Mouse (Mus musculus): ENCODE results near the gene Zbed3. TPM values are rescaled to one million over a fixed set of nuclear protein-coding genes. Genes with fewer than 3 reads are reported as not detected.
A peak's percentile ranks its signal among the peaks of the same experiment; 100 is the strongest.

The Zbed3 gene
- 48.6 and 58.7 TPM in 2 replicates for polyA plus RNA-seq (2015; fragmentation: Nextera tagmentation; extraction: Ambion mirVana)

- WGBS: 93% methylated on average over 6 of the region's 6 CpGs
- Histone ChIP-seq H3K4me3 (peak within 1 kb of the TSS; percentile 93), H3K27ac (peak within 1 kb of the TSS; percentile 98), H3K9me3 (replicated peaks) (no peaks in the 10 kb centered on the region), H3K36me3 (no peaks in the 10 kb centered on the region), H3K4me1 (replicated peaks) (peaks cover 22% of the 10 kb centered on the region), H3K9ac (peak within 1 kb of the TSS; percentile 98), H3K4me2 (peak within 1 kb of the TSS; percentile 89), H3K27me3 (no peaks in the 10 kb centered on the region)
- ATAC-seq (replicated peaks; ENCODE audit: insufficient number of reproducible peaks, insufficient read depth, low FRiP score, low read depth): no peak
Observed at GRCm38 (mm10) chr13:95323400-95323799, at the start of gene Zbed3. Zbed3 (plus strand) TSS chr13:95323612.

DNA sequence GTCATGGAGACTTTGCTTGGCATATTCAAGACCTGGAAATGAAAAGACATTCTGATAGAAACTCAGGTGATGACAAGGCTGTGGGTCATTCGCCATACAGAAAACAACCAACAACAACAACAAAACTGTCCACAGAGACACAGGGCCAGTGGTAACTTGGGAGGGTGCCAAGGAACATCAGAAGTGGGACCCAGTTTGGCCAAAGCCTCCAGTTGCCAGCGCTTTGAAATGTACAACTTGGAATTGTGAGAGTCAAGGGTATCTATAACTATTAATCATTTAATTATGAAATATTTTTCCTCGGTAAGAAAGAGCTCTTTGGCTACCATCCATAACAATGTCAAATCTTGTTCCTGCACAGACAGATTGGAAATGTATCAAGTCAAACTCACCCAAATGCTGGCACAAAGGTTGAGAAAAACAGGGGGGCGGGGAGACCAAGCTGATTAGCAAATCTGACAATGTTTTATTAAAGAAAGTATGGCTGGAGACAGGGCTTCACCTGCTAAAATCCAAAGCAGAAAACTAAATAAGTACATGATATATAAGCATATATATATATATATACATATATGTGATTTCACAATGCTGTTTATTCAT is 44.9 kb upstream of the Zbed3 start:
- Histone ChIP-seq H3K9ac (no peak overlapping the region), H3K27ac (no peak overlapping the region), H3K4me1 (replicated peaks) (no peaks in the 10 kb centered on the region), H3K4me2 (no peak overlapping the region), H3K27me3 (no peaks in the 10 kb centered on the region), H3K4me3 (no peak overlapping the region), H3K36me3 (no peaks in the 10 kb centered on the region), H3K9me3 (replicated peaks) (no peaks in the 10 kb centered on the region)
- no peak for ATAC-seq (replicated peaks; ENCODE audit: insufficient number of reproducible peaks, insufficient read depth, low FRiP score, low read depth)
- 78% methylated on average over 4 of the region's 4 CpGs for WGBS

GRCm38 (mm10) chr13:95281740-95282673 is 41.4 kb upstream of the Zbed3 start:
- Histone ChIP-seq H3K4me1 (replicated peaks) (no peaks in the 10 kb centered on the region), H3K9me3 (replicated peaks) (no peaks in the 10 kb centered on the region), H3K4me2 (no peak overlapping the region), H3K4me3 (no peak overlapping the region), H3K27ac (no peak overlapping the region), H3K36me3 (no peaks in the 10 kb centered on the region), H3K9ac (no peak overlapping the region), H3K27me3 (no peaks in the 10 kb centered on the region)
- WGBS: 45% methylated on average over 6 of the region's 7 CpGs
- ATAC-seq (replicated peaks; ENCODE audit: insufficient number of reproducible peaks, insufficient read depth, low FRiP score, low read depth): no peak

- Histone ChIP-seq H3K4me1 (replicated peaks) (no peaks in the 10 kb centered on the region), H3K4me2 (no peak overlapping the region), H3K27ac (no peak overlapping the region), H3K9ac (no peak overlapping the region), H3K36me3 (no peaks in the 10 kb centered on the region), H3K4me3 (no peak overlapping the region), H3K9me3 (replicated peaks) (no peaks in the 10 kb centered on the region), H3K27me3 (peaks cover 4% of the 10 kb centered on the region; the same call in 1 of the 2 replicates)
- no peak for ATAC-seq (replicated peaks; ENCODE audit: insufficient number of reproducible peaks, insufficient read depth, low FRiP score, low read depth)
- 4% methylated on average over 7 of the region's 7 CpGs for WGBS
Observed at GRCm38 (mm10) chr13:95286989-95287388, 36.4 kb upstream of the Zbed3 start.

DNA sequence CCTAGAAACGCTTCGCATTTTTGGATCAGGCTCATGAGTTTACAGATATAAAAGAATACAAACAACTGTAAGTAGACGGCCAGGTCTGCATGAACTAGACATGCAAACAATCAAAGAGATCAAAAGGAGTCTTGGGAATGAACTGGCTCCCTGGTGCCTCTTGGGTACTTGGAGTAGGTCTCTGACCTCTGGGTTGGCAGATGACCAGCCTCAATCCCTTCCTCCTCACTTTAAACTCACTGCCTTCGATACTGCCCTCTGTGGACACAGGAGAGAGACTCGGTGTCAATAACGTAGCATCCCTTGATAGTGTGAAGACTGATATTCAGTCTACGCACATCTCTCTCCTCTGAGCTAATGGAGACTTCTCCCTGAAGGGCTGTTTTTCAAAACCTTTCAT is 35.4 kb upstream of the Zbed3 start:
- H3K27me3 ChIP-seq: peaks cover 4% of the 10 kb centered on the region; the same call in 1 of the 2 replicates
- no peak overlapping the region for H3K9ac ChIP-seq
- 66% methylated on average over 7 of the region's 7 CpGs for WGBS
- H3K9me3 ChIP-seq (replicated peaks): no peaks in the 10 kb centered on the region
- no peaks in the 10 kb centered on the region for H3K36me3 ChIP-seq
- no peak overlapping the region for H3K4me2 ChIP-seq
- no peaks in the 10 kb centered on the region for H3K4me1 ChIP-seq (replicated peaks)
- H3K4me3 ChIP-seq: no peak overlapping the region
- ATAC-seq (replicated peaks; ENCODE audit: insufficient number of reproducible peaks, insufficient read depth, low FRiP score, low read depth): no peak
- H3K27ac ChIP-seq: no peak overlapping the region

- no peak for ATAC-seq (replicated peaks; ENCODE audit: insufficient number of reproducible peaks, insufficient read depth, low FRiP score, low read depth)
- 88% methylated on average over 4 of the region's 4 CpGs for WGBS
- no peak overlapping the region for H3K9ac ChIP-seq
- H3K4me3 ChIP-seq: no peak overlapping the region
- H3K4me1 ChIP-seq (replicated peaks): no peaks in the 10 kb centered on the region
- H3K27me3 ChIP-seq: peaks cover 4% of the 10 kb centered on the region; the same call in 1 of the 2 replicates
- H3K4me2 ChIP-seq: no peak overlapping the region
- no peak overlapping the region for H3K27ac ChIP-seq
- H3K9me3 ChIP-seq (replicated peaks): no peaks in the 10 kb centered on the region
- H3K36me3 ChIP-seq: no peaks in the 10 kb centered on the region
Observed at GRCm38 (mm10) chr13:95291983-95292382, 31.4 kb upstream of the Zbed3 start.

DNA sequence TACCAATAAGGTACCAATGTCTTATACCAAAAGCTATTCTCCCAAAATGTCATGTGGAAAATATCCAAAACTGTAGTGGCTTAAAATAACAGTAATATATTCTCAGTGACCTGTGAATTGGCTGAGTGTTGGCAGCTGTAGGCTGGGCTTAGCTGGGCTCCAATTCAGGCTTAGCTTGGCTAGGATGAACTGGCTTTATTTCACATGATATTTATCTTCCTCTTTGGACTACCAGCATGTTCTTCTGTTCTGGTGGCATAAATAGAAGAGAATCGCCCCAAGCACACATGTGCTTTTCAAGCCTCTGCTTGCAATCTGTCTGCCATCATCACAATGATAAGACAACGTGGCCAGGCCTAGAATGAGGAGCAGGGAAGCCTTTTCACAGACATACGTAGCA is 23.5 kb upstream of the Zbed3 start:
- Histone ChIP-seq H3K9ac (no peak overlapping the region), H3K27ac (no peak overlapping the region), H3K4me3 (no peak overlapping the region), H3K4me2 (no peak overlapping the region), H3K9me3 (replicated peaks) (no peaks in the 10 kb centered on the region), H3K27me3 (no peaks in the 10 kb centered on the region), H3K36me3 (no peaks in the 10 kb centered on the region), H3K4me1 (replicated peaks) (no peaks in the 10 kb centered on the region)
- 47% methylated on average over 3 of the region's 3 CpGs for whole genome bisulfite sequencing
- ATAC-seq (replicated peaks; ENCODE audit: insufficient number of reproducible peaks, insufficient read depth, low FRiP score, low read depth): no peak

GRCm38 (mm10) chr13:95306596-95306995 is 16.8 kb upstream of the Zbed3 start:
- Histone ChIP-seq H3K36me3 (no peaks in the 10 kb centered on the region), H3K4me2 (no peak overlapping the region), H3K9me3 (replicated peaks) (no peaks in the 10 kb centered on the region), H3K27me3 (no peaks in the 10 kb centered on the region), H3K4me1 (replicated peaks) (peaks cover 4% of the 10 kb centered on the region), H3K4me3 (no peak overlapping the region), H3K9ac (no peak overlapping the region), H3K27ac (no peak overlapping the region)
- no peak for ATAC-seq (replicated peaks; ENCODE audit: insufficient number of reproducible peaks, insufficient read depth, low FRiP score, low read depth)
- WGBS: 69% methylated on average over 4 of the region's 4 CpGs

GRCm38 (mm10) chr13:95307100-95307655 is 16.2 kb upstream of the Zbed3 start:
- no peak overlapping the region for H3K27ac ChIP-seq
- ATAC-seq (replicated peaks; ENCODE audit: insufficient number of reproducible peaks, insufficient read depth, low FRiP score, low read depth): no peak
- no peaks in the 10 kb centered on the region for H3K36me3 ChIP-seq
- H3K4me3 ChIP-seq: no peak overlapping the region
- peaks cover 4% of the 10 kb centered on the region for H3K4me1 ChIP-seq (replicated peaks)
- 59% methylated on average over 8 of the region's 8 CpGs for WGBS
- no peak overlapping the region for H3K9ac ChIP-seq
- no peak overlapping the region for H3K4me2 ChIP-seq
- no peaks in the 10 kb centered on the region for H3K9me3 ChIP-seq (replicated peaks)
- H3K27me3 ChIP-seq: no peaks in the 10 kb centered on the region

DNA sequence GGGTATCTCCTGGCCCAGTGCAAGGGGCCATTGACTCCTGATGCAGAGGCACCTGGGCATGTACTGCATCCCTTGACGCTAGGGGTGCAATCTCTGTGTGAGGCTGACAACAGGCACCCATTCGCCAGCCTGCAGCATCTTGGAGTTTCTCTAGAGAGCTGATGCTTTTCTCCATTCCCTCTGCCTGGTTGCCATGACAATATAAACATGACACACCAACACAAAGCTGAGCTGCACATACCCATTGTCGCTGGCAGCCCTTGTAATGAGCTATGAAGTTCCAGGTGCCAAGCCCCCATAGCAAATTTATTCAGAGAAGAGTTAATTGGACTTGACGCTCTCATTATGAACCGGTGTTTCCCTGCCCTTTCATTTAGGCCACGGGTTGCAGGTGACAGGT is 11.4 kb upstream of the Zbed3 start:
- H3K9me3 ChIP-seq (replicated peaks): no peaks in the 10 kb centered on the region
- no peak overlapping the region for H3K27ac ChIP-seq
- H3K4me1 ChIP-seq (replicated peaks): peaks cover 3% of the 10 kb centered on the region
- H3K9ac ChIP-seq: no peak overlapping the region
- 75% methylated on average over 6 of the region's 6 CpGs for WGBS
- H3K36me3 ChIP-seq: no peaks in the 10 kb centered on the region
- no peaks in the 10 kb centered on the region for H3K27me3 ChIP-seq
- no peak overlapping the region for H3K4me3 ChIP-seq
- no peak overlapping the region for H3K4me2 ChIP-seq
- ATAC-seq (replicated peaks; ENCODE audit: insufficient number of reproducible peaks, insufficient read depth, low FRiP score, low read depth): no peak

GRCm38 (mm10) chr13:95319153-95319552 is 4.3 kb upstream of the Zbed3 start:
- no peak for ATAC-seq (replicated peaks; ENCODE audit: insufficient number of reproducible peaks, insufficient read depth, low FRiP score, low read depth)
- Histone ChIP-seq H3K4me1 (replicated peaks) (no peaks in the 10 kb centered on the region), H3K36me3 (no peaks in the 10 kb centered on the region), H3K27ac (no peak overlapping the region), H3K27me3 (no peaks in the 10 kb centered on the region), H3K4me2 (no peak overlapping the region), H3K9ac (no peak overlapping the region), H3K9me3 (replicated peaks) (no peaks in the 10 kb centered on the region), H3K4me3 (no peak overlapping the region)
- 57% methylated on average over 6 of the region's 6 CpGs for WGBS
